Mouse (Mus musculus) myocyte (in vitro differentiated cells): ENCODE results near the gene Lpp. TPM values are rescaled to one million over a fixed set of nuclear protein-coding genes. Genes with fewer than 3 reads are reported as not detected.

Experiments
- H3K27me3 ChIP-seq: one replicate; pipeline ENCODE4 v1.6.1; 2011; ENCODE audit not compliant: control insufficient read depth, insufficient read depth, insufficient read length
- H3K36me3 ChIP-seq: one replicate; pipeline ENCODE4 v1.6.1; 2011; ENCODE audit not compliant: control insufficient read depth, insufficient read depth
- H3K4me2 ChIP-seq: one replicate; pipeline ENCODE4 v1.6.1; 2011; ENCODE audit warnings: low read depth, control low read depth
- H3K4me3 ChIP-seq: one replicate; pipeline ENCODE4 v1.5.1; 2011; ENCODE audit warnings: mild to moderate bottlenecking, control low read depth, moderate library complexity
- H3K79me2 ChIP-seq: one replicate; pipeline ENCODE4 v1.6.1; 2011; ENCODE audit not compliant: control insufficient read depth, insufficient read depth
- H3ac ChIP-seq: one replicate; pipeline ENCODE4 v1.6.1; 2011; ENCODE audit not compliant: control insufficient read depth, insufficient read length
- E2F4 ChIP-seq: IDR thresholded peaks from one replicate; pipeline ENCODE4 v1.6.1; 2011; ENCODE audit warnings: mild to moderate bottlenecking, control low read depth, moderate library complexity; ENCODE audit not compliant: insufficient read depth
- MAX ChIP-seq: IDR thresholded peaks from one replicate; pipeline ENCODE4 v1.6.1; 2011; ENCODE audit warnings: low read depth, mild to moderate bottlenecking, control low read depth
- MYOD1 ChIP-seq, 3 experiments: IDR thresholded peaks; one replicate each; pipeline ENCODE4 v1.6.1; 2011; ENCODE audit warnings: control low read depth in 2 of 3, low read depth in 2 of 3, mild to moderate bottlenecking in 2 of 3, moderate library complexity in 1 of 3; ENCODE audit not compliant: insufficient read length in 2 of 3, control insufficient read depth in 1 of 3
- MYOG ChIP-seq, 3 experiments: IDR thresholded peaks; one replicate each; pipeline ENCODE4 v1.6.1; 2011; ENCODE audit warnings: control low read depth in 2 of 3, low read depth in 2 of 3, mild to moderate bottlenecking in 2 of 3; ENCODE audit not compliant: insufficient read length in 2 of 3, control insufficient read depth in 1 of 3, insufficient read depth in 1 of 3
- POLR2A ChIP-seq: IDR thresholded peaks from one replicate; pipeline ENCODE4 v1.6.1; 2011; ENCODE audit warnings: low read depth, mild to moderate bottlenecking, control low read depth, moderate library complexity; ENCODE audit not compliant: insufficient read length
- POLR2AphosphoS2 ChIP-seq: IDR thresholded peaks from one replicate; pipeline ENCODE4 v1.6.1; 2011; ENCODE audit warnings: low read depth, control low read depth; ENCODE audit not compliant: insufficient read length
- REST ChIP-seq: IDR thresholded peaks from one replicate; pipeline ENCODE4 v1.6.1; 2011; ENCODE audit warnings: mild to moderate bottlenecking, control low read depth, moderate library complexity; ENCODE audit not compliant: insufficient read depth, insufficient read length
- SRF ChIP-seq: IDR thresholded peaks from one replicate; pipeline ENCODE4 v1.6.1; 2011; ENCODE audit warnings: low read depth; ENCODE audit not compliant: control insufficient read depth, insufficient read length
- TCF12 ChIP-seq: IDR thresholded peaks from one replicate; pipeline ENCODE4 v1.6.1; 2011; ENCODE audit warnings: mild to moderate bottlenecking, control low read depth; ENCODE audit not compliant: poor library complexity, insufficient read depth, severe bottlenecking
- TCF3 ChIP-seq: IDR thresholded peaks from one replicate; pipeline ENCODE4 v1.6.1; 2011; ENCODE audit warnings: low read depth, control low read depth; ENCODE audit not compliant: insufficient read length
- USF1 ChIP-seq: IDR thresholded peaks from one replicate; pipeline ENCODE4 v1.6.1; 2011; ENCODE audit warnings: low read depth, mild to moderate bottlenecking, control low read depth, moderate library complexity
- polyA plus RNA-seq: library from polyadenylated mRNA; unstranded; fragments of >200 nt; fragmentation: generic; extraction: Trizol; gene quantifications from one replicate; pipeline ENCODE4 v1.2.1, GENCODE M21; 2012; ENCODE audit warnings: missing spikeins

The Lpp gene
- polyA plus RNA-seq, 1 experiment = 4.8 TPM

- TF ChIP-seq SRF (no peak), TCF3 (no peak), MYOG (IDR thresholded peaks at IDR 0.05; ENCODE audit: control insufficient read depth in 1 of 3, insufficient read depth in 1 of 3, insufficient read length in 2 of 3, low read depth in 2 of 3) (peak in 1 of 3 experiments; percentile 68), POLR2A (no peak), MYOD1 (IDR thresholded peaks at IDR 0.05; ENCODE audit: control insufficient read depth in 1 of 3, insufficient read length in 2 of 3, low read depth in 2 of 3) (peak; percentile 77 to 91 (median 91)), MAX (no peak), TCF12 (peak; percentile 45)
- no peak overlapping the region for H3K4me2 ChIP-seq
- H3K79me2 ChIP-seq = peaks cover 3% of the 10 kb centered on the region
- no peak overlapping the region for H3ac ChIP-seq
- no peaks in the 10 kb centered on the region for H3K27me3 ChIP-seq
- H3K36me3 ChIP-seq = no peaks in the 10 kb centered on the region
- no peak overlapping the region for H3K4me3 ChIP-seq
Observed at GRCm38 (mm10) chr16:24635381-24635919, 242.1 kb downstream of the Lpp start.

DNA sequence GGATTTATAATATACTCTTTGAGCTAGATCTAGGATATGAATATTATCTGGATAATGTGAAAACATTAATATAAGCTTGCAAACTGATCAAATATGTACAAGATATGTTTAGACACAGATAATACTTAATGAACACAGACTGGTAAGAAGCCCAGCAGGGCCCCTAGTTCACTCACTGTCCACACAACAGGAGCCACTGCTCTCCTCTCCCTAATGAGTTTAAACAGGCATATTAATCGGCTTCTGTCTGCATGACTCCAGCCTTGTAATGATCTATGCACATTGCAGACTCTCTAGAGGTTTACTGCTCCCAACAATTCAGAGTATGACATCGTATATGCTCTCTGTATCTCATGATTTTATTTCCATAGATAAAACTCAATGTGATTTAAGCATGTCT, 243.6 kb downstream of the Lpp start:
- H3K4me3 ChIP-seq = no peak overlapping the region
- TF ChIP-seq TCF12 (no peak), REST (no peak), MAX (no peak), POLR2AphosphoS2 (no peak)

GRCm38 (mm10) chr16:24641003-24641797, 247.9 kb downstream of the Lpp start:
- Histone ChIP-seq H3K4me2 (no peak overlapping the region), H3K79me2 (peaks cover 17% of the 10 kb centered on the region), H3K4me3 (no peak overlapping the region), H3ac (no peak overlapping the region), H3K27me3 (no peaks in the 10 kb centered on the region), H3K36me3 (no peaks in the 10 kb centered on the region)
- TF ChIP-seq SRF (no peak), TCF12 (no peak), MYOG (IDR thresholded peaks at IDR 0.05; ENCODE audit: control insufficient read depth in 1 of 3, insufficient read depth in 1 of 3, insufficient read length in 2 of 3, low read depth in 2 of 3) (no peak)

More for the DNA sequence above, 243.6 kb downstream of the Lpp start:
- Histone ChIP-seq H3K79me2 (peaks cover 13% of the 10 kb centered on the region), H3ac (no peak overlapping the region), H3K4me2 (no peak overlapping the region), H3K36me3 (no peaks in the 10 kb centered on the region), H3K27me3 (no peaks in the 10 kb centered on the region)

GRCm38 (mm10) chr16:24643024-24643635, 249.8 kb downstream of the Lpp start:
- Histone ChIP-seq H3ac (no peak overlapping the region), H3K4me2 (no peak overlapping the region), H3K36me3 (no peaks in the 10 kb centered on the region), H3K27me3 (no peaks in the 10 kb centered on the region), H3K4me3 (no peak overlapping the region), H3K79me2 (peaks cover 21% of the 10 kb centered on the region)
- no peak for TF ChIP-seq E2F4
- TF ChIP-seq REST = no peak
- no peak for TF ChIP-seq TCF12
- TF ChIP-seq POLR2AphosphoS2 = no peak
- no peak for TF ChIP-seq USF1
- no peak for TF ChIP-seq MYOD1 (IDR thresholded peaks at IDR 0.05; ENCODE audit: control insufficient read depth in 1 of 3, insufficient read length in 2 of 3, low read depth in 2 of 3)
- no peak for TF ChIP-seq MAX
- TF ChIP-seq TCF3 = no peak
- TF ChIP-seq MYOG (IDR thresholded peaks at IDR 0.05; ENCODE audit: control insufficient read depth in 1 of 3, insufficient read depth in 1 of 3, insufficient read length in 2 of 3, low read depth in 2 of 3) = no peak
- TF ChIP-seq POLR2A = no peak

DNA sequence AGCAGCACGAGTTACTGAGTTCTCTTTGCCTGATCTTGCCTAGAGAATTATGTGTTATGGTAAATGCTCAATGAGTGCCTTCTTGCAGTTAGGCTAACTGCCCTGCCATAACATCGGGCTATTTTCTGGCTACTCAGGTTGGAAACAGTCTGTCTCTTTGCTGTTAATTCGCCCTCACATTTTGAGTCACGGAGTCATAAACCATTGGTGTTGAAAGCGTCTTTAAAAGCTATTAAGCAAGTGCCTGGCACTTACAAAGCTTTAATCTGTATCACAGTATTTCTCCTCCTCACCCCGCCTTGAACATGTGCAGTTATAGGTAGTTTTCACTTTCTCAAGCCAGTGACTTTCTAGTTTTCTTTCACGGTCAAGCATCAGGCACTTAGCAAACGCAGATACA, 250.8 kb downstream of the Lpp start:
- no peak for TF ChIP-seq MYOG (IDR thresholded peaks at IDR 0.05; ENCODE audit: control insufficient read depth in 1 of 3, insufficient read depth in 1 of 3, insufficient read length in 2 of 3, low read depth in 2 of 3)
- no peak for TF ChIP-seq TCF12
- no peak for TF ChIP-seq TCF3
- TF ChIP-seq MYOD1 (IDR thresholded peaks at IDR 0.05; ENCODE audit: control insufficient read depth in 1 of 3, insufficient read length in 2 of 3, low read depth in 2 of 3) = no peak
- TF ChIP-seq SRF = no peak
- no peak for TF ChIP-seq MAX
- Histone ChIP-seq H3K4me2 (no peak overlapping the region), H3K4me3 (no peak overlapping the region), H3K36me3 (no peaks in the 10 kb centered on the region), H3K27me3 (no peaks in the 10 kb centered on the region), H3K79me2 (peaks cover 21% of the 10 kb centered on the region), H3ac (no peak overlapping the region)
